Mouse (Mus musculus): Measurements from ENCODE around the gene Prrt2.

Prrt2 gene

DNA sequence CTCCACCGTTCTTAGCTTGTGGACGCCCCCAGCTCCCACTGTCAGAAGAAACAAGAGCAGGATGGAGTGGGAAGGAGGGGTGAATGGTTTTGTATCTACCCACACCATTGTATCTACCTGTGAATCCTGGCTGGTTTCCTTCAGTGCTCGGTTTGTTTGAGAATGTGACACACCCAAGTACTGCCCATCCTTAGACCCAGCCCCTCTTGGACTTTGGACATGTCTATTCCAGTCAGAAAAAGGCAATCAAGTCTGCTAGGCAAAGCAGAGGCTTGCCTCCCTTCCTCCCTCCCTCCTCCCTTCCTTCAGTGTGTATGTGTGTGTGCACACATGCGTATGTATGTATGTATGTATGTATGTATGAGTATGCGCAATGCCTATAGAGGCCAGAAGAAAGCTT lies 17.4 kb downstream of the Prrt2 start:
- DNase-seq (ENCODE audit: low read depth, low spot score): no peak

DNA sequence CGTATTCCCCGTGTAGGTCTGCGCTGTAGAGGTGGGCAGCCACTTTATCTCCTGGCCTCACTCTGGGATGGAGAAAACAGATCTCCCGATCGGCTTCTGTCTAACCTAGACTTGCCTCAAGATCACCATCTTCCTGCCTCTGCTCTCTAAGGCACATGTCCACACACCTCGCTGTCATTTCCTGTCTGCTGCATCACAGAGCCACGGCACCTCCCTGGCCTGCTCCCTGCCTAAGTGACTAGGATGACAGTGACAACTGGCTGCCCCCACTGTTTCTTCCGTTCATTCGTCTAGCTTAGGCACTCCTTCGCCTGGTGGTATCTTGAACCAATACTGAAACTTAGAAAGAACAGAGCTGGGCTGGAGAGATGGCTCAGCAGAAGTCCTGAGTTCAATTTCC lies 21.4 kb downstream of the Prrt2 start:
- DNase-seq (ENCODE audit: low read depth, low spot score): no peak

DNA sequence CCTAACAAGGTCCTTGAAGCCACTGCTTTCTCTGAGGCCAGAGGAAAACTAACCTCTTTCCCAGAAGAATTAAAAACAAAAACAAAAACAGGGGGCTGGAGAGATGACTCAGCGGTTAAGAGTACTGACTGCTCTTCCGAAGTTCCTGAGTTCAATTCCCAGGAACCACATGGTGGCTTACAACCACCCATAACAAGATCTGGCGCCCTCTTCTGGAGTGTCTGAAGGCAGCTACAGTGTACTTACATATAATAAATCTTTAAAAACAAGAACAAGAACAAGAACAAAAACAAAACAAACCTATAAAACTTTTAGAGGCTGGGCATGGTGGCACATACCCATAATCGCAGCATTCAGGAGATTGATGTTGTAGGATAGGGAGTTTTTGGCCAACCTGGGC lies 24.6 kb downstream of the Prrt2 start:
- no peak for DNase-seq (ENCODE audit: low read depth, low spot score)

DNA sequence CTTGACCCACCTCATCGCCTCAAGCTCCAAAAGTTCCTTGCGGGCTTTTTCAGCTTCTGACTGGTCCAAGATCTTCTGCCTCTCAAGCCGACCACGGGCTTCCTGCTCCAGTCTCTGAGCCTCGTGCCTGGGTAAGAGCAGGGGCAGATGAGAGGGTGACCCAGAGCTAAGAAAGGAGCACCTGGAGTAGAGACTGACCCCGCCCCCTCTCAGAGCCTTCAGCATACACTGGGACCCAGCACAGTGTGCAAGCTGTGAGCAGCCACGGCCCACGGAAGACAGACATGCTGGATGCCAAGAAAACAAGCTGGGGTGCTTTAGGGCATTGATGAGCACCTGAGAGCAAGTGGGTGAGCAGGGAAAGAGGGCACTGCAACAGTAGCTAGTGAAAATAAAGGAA lies 32.2 kb downstream of the Prrt2 start:
- no peak for DNase-seq (ENCODE audit: low read depth, low spot score)

DNA sequence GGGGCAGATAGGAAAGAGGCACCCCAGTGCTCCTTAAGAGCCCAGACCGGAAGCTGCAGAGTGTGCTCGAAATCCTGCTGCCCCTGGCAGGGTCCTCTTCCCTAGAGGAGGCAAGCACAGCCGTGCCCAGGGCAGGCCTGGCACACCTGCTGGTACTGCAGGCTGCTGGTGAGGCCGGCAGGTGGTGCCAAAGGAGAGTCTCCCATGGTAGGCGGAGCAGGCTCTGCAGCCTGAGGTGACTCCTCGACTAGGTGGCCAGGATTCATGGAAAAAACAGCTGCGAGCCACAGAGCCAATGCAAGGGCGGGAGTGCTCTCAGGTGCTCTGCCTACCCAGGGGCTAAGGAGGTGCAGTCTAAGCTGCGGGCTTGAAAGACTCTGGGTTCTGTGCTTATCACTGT lies 34.7 kb downstream of the Prrt2 start:
- no peak for DNase-seq (ENCODE audit: low read depth, low spot score)

DNA sequence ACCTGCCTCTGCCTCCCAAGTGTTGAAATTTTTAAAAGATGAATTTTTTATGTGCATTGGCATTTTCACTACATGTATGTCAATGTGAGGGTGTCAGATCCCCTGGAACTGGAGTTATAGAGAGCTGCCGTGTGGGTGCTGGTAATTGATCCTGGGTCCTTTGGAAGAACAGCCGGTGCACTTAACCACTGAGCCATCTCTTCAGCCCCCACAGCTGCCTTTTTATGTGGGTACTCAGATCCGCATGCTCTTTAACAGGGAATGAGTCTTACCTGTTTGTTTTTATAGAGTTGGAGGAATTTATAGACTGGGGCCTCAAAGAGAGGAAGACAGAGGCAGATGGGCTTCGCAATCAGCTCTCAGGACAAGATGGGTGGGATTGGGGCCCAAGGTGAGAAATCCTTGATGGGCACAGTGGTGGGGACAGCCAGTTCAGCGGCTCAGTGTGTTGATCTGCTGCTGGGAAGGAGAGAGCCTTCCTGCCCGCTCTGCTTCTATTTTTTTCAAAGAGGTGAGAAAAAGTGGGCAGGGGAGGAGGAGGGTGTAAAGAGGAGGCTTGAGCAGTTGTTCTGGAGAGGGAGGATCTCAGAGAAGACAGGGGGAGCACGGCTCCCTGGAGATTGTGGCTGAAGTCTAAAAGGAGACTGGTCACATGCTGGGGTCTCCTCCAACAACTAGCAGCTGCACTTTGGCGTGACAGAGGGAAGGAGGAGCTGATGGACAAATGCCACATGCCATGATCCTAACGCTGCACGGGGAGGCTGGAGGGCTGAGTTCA lies 36.2 kb downstream of the Prrt2 start:
- no peak for DNase-seq (ENCODE audit: low read depth, low spot score)

DNA sequence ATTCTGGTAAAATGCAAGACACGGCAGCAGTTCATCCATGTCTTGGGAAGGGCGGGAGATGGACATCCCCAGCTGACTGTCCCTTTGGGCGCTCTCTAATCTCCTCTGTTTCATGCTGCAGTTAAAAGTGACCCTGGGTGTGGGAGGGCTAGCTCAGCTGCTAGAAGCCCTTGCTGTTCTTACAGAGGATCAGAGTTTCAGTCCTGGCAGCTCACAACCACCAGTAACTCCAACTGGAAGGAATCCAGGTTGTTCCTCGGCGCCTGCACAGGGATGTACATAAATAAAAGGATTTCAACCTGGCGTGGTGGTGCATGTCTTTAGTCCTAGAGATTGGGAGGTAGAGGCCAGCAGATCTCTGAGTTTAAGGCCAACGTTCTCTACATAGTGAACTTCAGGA lies 37.9 kb downstream of the Prrt2 start:
- DNase-seq (ENCODE audit: low read depth, low spot score): no peak

DNA sequence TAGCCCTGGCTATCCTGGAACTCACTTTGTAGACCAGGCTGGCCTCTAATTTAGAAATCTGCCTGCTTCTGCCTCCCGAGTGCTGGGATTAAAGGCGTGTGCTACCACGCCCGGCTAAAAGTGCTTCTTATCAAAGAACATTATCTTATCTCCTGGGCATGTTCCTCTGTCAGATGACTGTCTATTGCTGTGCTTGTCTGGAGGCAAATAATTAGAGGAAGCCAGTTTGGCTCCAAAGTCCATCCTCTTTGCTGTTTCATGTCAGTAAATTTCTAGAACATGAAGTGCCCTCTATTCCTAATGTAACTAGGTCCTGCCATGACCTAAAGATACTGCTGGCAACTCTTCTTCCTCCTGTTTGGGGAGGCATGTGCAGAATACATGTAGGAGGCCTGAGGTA lies 39.0 kb downstream of the Prrt2 start:
- DNase-seq (ENCODE audit: low read depth, low spot score): no peak

DNA sequence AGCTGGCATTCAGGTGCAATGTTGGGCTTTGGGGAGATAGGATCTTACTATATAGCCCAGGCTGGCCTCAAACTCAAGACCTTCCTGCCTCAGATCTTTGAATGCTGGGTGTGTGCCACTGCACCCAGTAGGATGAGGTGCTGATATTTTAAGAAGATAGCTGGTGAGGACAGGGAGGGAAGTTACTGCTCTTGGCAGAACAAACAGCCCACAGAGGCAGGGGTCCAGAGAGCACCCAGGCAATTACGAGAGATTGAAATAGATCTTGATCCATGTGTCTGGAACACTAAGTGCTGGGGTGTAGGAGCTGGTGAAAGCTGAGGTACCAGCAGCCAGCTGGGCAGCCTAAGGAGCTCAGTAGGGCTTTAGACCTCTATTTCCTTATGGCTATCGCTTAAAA lies 39.4 kb downstream of the Prrt2 start:
- DNase-seq (ENCODE audit: low read depth, low spot score): no peak

DNA sequence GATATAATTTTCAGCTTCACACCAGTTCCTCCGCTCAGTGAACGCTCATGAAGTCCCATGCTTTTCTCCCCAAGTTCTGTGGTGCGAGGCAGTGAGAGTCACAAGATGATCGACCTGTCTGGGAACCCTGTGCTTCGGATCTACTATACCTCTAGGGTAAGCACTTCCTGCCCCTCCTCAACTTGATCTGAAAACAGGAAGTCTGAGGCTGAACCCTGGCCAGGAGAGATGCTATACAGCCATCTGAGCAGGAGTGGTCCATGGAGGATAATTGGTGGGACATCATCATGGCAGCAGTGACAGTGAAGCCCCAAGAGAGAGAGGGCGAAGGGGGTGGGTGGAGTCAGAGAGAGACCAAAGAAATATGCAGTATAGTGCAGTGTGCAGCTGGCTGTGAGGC lies 42.2 kb downstream of the Prrt2 start:
- DNase-seq (ENCODE audit: low read depth, low spot score): no peak

DNA sequence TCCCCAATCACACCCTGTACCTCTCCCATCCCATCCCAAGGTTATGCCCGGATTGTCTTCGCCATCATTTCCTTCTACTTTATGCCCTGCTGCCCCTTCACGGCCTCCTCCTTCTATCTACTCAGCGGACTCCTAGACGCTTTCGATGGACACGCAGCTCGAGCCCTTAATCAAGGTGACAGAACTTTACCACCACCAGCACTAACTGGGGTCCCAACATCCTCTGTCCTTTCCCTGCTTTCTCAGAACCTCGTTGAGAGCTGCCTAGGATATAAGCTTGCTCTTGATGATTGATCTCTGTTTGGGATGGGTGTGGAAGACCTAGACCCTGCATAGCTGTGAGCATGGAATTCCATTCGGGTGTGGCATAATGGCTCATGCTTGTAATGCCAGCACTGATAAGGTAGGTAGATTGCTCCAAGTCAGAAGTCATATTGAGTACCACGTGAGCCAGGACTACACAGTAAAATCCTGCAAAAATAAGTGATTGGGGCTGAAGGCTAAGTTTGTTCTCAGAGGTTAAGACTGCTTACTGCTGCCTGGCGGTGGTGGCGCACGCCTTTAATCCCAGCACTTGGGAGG lies 44.0 kb downstream of the Prrt2 start:
- no peak for DNase-seq (ENCODE audit: low read depth, low spot score)

DNA sequence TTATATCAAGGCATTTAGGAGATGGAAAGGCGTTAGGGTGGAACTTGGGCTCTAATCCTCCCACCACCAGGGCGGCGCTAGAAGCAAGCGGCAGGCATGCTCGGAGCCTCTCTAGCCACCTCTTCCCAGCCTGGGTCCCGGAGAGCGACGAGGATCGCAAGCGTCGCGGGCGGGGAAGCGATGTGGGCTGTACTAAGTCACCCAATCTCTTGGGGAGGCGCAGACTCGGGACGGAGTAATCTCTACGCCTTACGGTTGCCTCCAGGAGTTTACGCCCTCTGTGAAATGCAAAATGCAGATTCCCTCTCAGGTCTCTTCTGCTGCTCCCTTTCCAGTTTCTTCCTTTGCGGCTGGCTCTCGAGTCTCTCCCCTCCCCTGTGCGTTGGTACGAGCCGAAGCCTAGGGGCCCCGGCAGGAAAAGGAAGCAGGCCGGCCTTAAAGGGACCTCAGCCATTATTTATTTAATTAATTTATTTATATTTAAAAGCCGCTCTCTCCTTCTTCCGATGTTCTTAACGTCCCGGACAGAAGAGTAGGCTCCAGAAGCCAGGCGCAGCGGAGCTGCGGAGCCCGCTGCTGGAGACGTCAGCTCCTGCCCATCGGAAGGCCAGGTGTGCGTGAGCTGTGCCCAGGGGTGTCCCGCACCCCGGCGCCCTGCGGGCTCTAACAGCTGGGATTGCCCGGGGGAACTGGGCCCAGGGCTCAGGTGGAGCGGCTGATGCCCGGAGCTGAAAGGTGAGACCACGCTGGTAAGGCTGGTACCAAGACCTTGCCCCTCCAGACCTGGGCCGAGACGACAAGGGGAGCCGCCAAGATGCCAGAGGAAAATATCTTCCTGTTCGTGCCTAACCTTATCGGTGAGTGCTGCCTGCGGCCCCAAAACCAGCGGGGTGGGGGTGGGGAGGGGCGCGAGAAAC lies 44.8 kb downstream of the Prrt2 start, which contains the start of gene Cdiptos:
Gene Cdiptos, minus strand, starts transcription at position 149 of the 917 bp plus-strand sequence.
- peak; percentile 96 for DNase-seq (ENCODE audit: low read depth, low spot score)

DNA sequence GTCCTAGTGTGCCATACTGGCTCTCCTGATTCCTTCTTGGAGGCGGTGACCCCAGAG lies 45.3 kb downstream of the Prrt2 start, which contains the start of gene Cdipt:
Gene Cdipt, plus strand, starts transcription at position 22 of the 57 bp plus-strand sequence.
- DNase-seq (ENCODE audit: low read depth, low spot score): no peak

DNA sequence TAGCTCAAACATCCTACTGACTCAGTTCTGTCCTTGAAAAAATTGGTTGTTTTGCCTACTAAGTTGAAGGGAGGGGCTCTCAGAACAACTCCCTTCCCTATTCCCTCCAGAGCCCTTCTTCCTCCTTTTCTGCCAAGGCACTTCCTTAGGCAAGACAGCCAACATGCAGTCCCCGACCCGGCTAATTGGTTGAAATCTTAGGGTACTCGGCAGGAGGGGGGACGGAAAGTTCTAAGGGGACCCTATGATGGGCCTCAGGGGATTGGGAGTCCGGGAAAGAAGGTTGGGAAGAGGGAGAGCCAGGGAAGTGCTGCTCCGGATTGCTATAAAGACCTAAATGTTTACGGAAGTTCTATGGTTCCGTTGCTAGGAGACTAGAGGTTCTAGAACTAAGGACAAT lies 45.5 kb downstream of the Prrt2 start:
- DNase-seq (ENCODE audit: low read depth, low spot score): no peak

All from forelimb bud, embryonic 11.5 days (tissue).